Mouse (Mus musculus): ENCODE data around the gene Defa37. TPM values are rescaled to one million over a fixed set of nuclear protein-coding genes. Genes with fewer than 3 reads are reported as not detected.
"Not testable (repeated sequence)": the region's sequence is repeated elsewhere in the genome, so short reads cannot be mapped to it uniquely, and the experiment has no call there.

Defa37 gene
- not detected for polyA plus RNA-seq (2021)

DNA sequence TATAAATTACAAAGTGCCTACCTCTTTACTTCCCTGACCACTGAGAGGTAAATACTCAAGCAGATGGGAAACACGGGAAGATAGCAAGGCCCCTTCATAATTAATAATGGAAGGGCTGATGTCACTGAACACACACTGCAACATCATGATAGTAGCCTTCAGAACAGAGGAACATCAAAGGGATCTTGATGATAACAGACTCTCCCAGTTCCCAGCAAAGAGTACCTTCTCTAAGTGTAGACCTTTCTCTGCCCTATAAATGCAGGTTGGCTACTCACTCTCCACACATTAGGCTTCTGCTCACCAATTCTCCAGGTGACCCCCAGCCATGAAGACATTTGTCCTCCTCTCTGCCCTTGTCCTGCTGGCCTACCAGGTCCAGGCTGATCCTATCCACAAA is at the start of gene Defa37:
Gene Defa37 (plus strand): TSS at position 301 of the 400 bp plus-strand sequence.
- ATAC-seq; POLR2A ChIA-PET; CTCF ChIA-PET; DNase-seq (ENCODE audit: low read depth, low spot score); in situ Hi-C loops (cut with MboI; ENCODE audit: low pct_unique_long_range_greater_than_20kb); H3K27me3 ChIP-seq: not testable (repeated sequence)

DNA sequence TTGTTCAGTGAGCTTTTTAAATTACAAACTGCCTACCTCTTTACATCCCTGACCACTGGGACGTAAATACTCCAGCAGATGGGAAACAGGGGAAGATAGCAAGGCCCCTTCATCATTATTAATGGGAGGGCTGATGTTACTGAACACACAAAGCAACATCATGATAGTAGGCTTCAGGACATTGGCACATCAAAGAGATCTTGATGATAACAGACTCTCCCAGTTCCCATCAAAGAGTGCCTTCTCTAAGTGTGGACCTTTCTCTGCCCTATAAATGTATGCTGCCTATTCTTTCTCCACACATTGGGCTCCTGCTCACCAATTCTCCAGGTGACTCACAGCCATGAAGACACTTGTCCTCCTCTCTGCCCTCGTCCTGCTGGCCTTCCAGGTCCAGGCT is 36.5 kb upstream of the Defa37 start, which contains the start of gene Defa32:
Gene Defa32 (plus strand): TSS at position 301 of the 400 bp plus-strand sequence.
- H3K27me3 ChIP-seq; POLR2A ChIA-PET; ATAC-seq; DNase-seq (ENCODE audit: low read depth, low spot score); in situ Hi-C loops (cut with MboI; ENCODE audit: low pct_unique_long_range_greater_than_20kb); CTCF ChIA-PET: not testable (repeated sequence)

DNA sequence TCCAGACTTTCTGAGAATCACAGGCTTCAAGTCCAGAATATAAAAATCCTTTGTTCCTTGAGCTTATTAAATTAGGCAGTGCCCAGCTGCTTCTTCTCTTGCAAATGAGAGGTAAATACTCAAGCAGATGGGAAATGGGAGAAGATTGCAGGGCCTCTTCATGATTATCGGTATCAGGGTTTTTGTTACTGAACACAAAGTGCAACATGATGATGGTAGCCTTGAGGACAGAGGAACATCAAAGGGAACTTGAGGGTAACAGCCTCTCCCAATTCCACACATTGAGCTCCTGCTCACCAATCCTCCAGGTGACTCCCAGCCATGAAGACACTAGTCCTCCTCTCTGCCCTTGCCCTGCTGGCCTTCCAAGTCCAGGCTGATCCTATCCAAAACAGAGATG is 17.5 kb downstream of the Defa37 start, which contains the start of gene Defa28:
Gene Defa28 (plus strand): TSS at position 301 of the 400 bp plus-strand sequence.
- DNase-seq (ENCODE audit: low read depth, low spot score); POLR2A ChIA-PET; CTCF ChIA-PET; ATAC-seq; H3K27me3 ChIP-seq; in situ Hi-C loops (cut with MboI; ENCODE audit: low pct_unique_long_range_greater_than_20kb): not testable (repeated sequence)

DNA sequence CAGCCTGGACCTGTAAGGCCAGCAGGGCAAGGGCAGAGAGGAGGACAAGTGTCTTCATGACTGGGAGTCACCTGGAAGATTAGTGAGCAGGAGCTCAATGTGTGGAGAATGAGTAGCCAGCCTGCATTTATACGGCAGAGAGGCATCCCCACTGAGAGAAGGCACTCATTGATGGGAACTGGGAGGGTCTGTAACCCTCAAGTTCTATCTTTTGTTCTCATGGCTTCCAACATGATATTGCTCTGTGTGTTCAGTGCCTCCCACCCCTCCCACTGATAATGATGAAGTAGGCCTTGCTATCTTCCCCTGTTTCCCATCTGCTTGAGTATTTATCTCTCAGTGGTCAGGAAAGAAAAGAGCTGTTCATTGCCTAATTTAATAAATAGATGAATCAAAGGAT is 29.2 kb downstream of the Defa37 start, which contains the start of gene Gm7861:
Gene Gm7861 (minus strand): TSS at position 101 of the 400 bp plus-strand sequence.
- DNase-seq (ENCODE audit: low read depth, low spot score); H3K27me3 ChIP-seq; POLR2A ChIA-PET; ATAC-seq; in situ Hi-C loops (cut with MboI; ENCODE audit: low pct_unique_long_range_greater_than_20kb); CTCF ChIA-PET: not testable (repeated sequence)

Other genes starting within 250 kb of the Defa37 start
- not detected for gene Defa27, start 249.8 kb upstream of the Defa37 start, polyA plus RNA-seq (2021)
- not detected for gene Defa29, start 238.4 kb upstream of the Defa37 start, polyA plus RNA-seq (2021)
- gene Defa2, start 186.9 kb upstream of the Defa37 start, polyA plus RNA-seq (2021) = not detected
- gene Defa33, start 173.6 kb upstream of the Defa37 start, polyA plus RNA-seq (2021) = not detected
- gene Defa36, start 138.0 kb upstream of the Defa37 start, polyA plus RNA-seq (2021) = not detected
- gene Gm7849, start 108.8 kb upstream of the Defa37 start, polyA plus RNA-seq (2021) = not detected
- not detected for gene Defa20, start 56.1 kb upstream of the Defa37 start, polyA plus RNA-seq (2021)
- gene Defa32, start 36.4 kb upstream of the Defa37 start, polyA plus RNA-seq (2021) = not detected
- not detected for gene Defa28, start 17.6 kb downstream of the Defa37 start, polyA plus RNA-seq (2021)
- gene Gm7861, start 29.1 kb downstream of the Defa37 start, polyA plus RNA-seq (2021) = not detected
- gene Defa26, start 52.8 kb downstream of the Defa37 start, polyA plus RNA-seq (2021) = not detected
- gene Defa17, start 90.4 kb downstream of the Defa37 start, polyA plus RNA-seq (2021) = not detected
- not detected for gene Defa34, start 100.4 kb downstream of the Defa37 start, polyA plus RNA-seq (2021)
- not detected for gene AY761184, start 138.3 kb downstream of the Defa37 start, polyA plus RNA-seq (2021)
- gene Defa24, start 169.1 kb downstream of the Defa37 start, polyA plus RNA-seq (2021) = not detected

Data from Patski (cell line).